ENCODE assay signal across 38 mouse cellular contexts in genomic region chr4:42922461-42922860, GRCm38 (mm10). TPM values are rescaled to one million over a fixed set of nuclear protein-coding genes. Genes with fewer than 3 reads are reported as not detected.
DNase-seq lines count a peak whose midpoint lies in the region; ATAC-seq and TF ChIP-seq lines count a peak whose summit lies in the region.
"Had no signal": no experiment of that assay in that cellular context is flagged by ENCODE, and none has a peak within 500 bp of the region (broad histone marks: within the 10 kb centered on the region; RNA-seq: fewer than 3 reads in every experiment).

No protein-coding gene starts in this region.

- no peaks in the 10 kb centered on the region for H3K36me3 ChIP-seq in stomach, postnatal 0 days (ENCODE audit: control insufficient read depth, insufficient read depth, low read length)
- H3K36me3 ChIP-seq: heart, embryonic 13.5 days; limb, embryonic 10.5 days; limb, embryonic 15.5 days; liver, embryonic 13.5 days had no signal

- intact Hi-C loops in heart, postnatal 14 days (cut with DNase I), result no loop called here

- H3K4me1 ChIP-seq in stomach, postnatal 0 days (replicated peaks; ENCODE audit: control insufficient read depth, insufficient read depth), result no peaks in the 10 kb centered on the region

- H3K27me3 ChIP-seq in stomach, postnatal 0 days (ENCODE audit: control insufficient read depth, insufficient read depth, low read length), result no peaks in the 10 kb centered on the region

- no peak overlapping the region for H3K4me2 ChIP-seq in stomach, postnatal 0 days (replicated peaks; ENCODE audit: low read depth)
- H3K4me2 ChIP-seq: heart, embryonic 13.5 days; limb, embryonic 15.5 days; liver, embryonic 13.5 days had no signal

- H3K4me3 ChIP-seq in layer of hippocampus, adult 2 months, result no peak overlapping the region
- H3K4me3 ChIP-seq in stomach, postnatal 0 days (ENCODE audit: low read depth, low read length), result no peak overlapping the region
- H3K4me3 ChIP-seq: erythroblast, embryonic 14.5 days; heart, embryonic 13.5 days; limb, embryonic 10.5 days; limb, embryonic 15.5 days; liver, embryonic 13.5 days; myocyte had no signal

- no peak for ATAC-seq in stomach, postnatal 0 days (ENCODE audit: low FRiP score, low TSS enrichment)
- ATAC-seq: lung, postnatal 0 days; midbrain, embryonic 16.5 days had no signal

- DNase-seq in heart, postnatal 4 days, result peak; percentile 2
- DNase-seq in heart, postnatal 14 days, result no peak
- DNase-seq in layer of hippocampus, adult 2 months (ENCODE audit: low spot score in 2 of 2), result no peak
- DNase-seq in layer of hippocampus, adult 9-11 months, result no peak
- peak; percentile 1 to 2 for DNase-seq in right cerebral cortex, adult 2 months (ENCODE audit: low spot score in 2 of 2)
- no peak for DNase-seq in right cerebral cortex, postnatal 4 days
- peak; percentile 9 for DNase-seq in stomach, postnatal 0 days (ENCODE audit: low spot score)
- DNase-seq in adrenal gland, adult 8-10 months, result no peak
- DNase-seq: adrenal gland, postnatal 36 days; B cell, adult 2 months; cerebellum, adult 18-20 months; cerebellum, postnatal 10 days; gastrocnemius, postnatal 25 days; heart, adult 18-20 months; heart, postnatal 10 days; kidney, adult 11 months; kidney, postnatal 25 days; liver, embryonic 13.5 days; lung, adult 18-20 months; thymus, postnatal 14 days had no signal

- H3K9ac ChIP-seq in stomach, postnatal 0 days (ENCODE audit: low read length), result no peak overlapping the region
- H3K9ac ChIP-seq: heart, embryonic 13.5 days; limb, embryonic 15.5 days; liver, embryonic 13.5 days had no signal

- H3K9me3 ChIP-seq in stomach, postnatal 0 days (ENCODE audit: control insufficient read depth, low read length), result no peaks in the 10 kb centered on the region
- H3K9me3 ChIP-seq: heart, embryonic 13.5 days; limb, embryonic 10.5 days; limb, embryonic 15.5 days; liver, embryonic 13.5 days had no signal

- H3K27ac ChIP-seq in layer of hippocampus, adult 2 months, result 0 out of 2 replicates have a peak overlapping the region, but pooled peaks have one; percentile 18
- no peak overlapping the region for H3K27ac ChIP-seq in stomach, postnatal 0 days (replicated peaks)
- H3K27ac ChIP-seq: heart, embryonic 13.5 days; limb, embryonic 10.5 days; limb, embryonic 15.5 days; liver, embryonic 13.5 days; macrophage had no signal

- 74% methylated on average over 8 of the region's 8 CpGs for WGBS in stomach, postnatal 0 days

- TF ChIP-seq EP300 in stomach, postnatal 0 days (optimal IDR thresholded peaks at IDR 0.05), result no peak

- no peak for TF ChIP-seq CTCF in layer of hippocampus, adult 2 months (conservative IDR thresholded peaks at IDR 0.05)
- no peak for TF ChIP-seq CTCF in stomach, postnatal 0 days (IDR thresholded peaks at IDR 0.05; ENCODE audit: low read depth)

RNA-seq across cellular contexts. Expression of gene Phf24, which starts 6.0 kb away (rescaled TPM):
- 10 to 100 TPM; 15.2 to 23.1 TPM for total RNA-seq in heart, postnatal 4 days (2021)
- total RNA-seq in heart, postnatal 14 days (2021), result 1 to 10 TPM; 6.0 to 8.4 TPM
- total RNA-seq in layer of hippocampus, adult 2 months (2021), result 100 to 1,000 TPM; 154 to 155 TPM
- polyA plus RNA-seq in stomach, postnatal 0 days (2015; fragmentation: Nextera tagmentation; extraction: Ambion mirVana), result 6.1 and 6.5 TPM in 2 replicates
- 1 to 10 TPM; 3.1 to 4.5 (median 3.8) TPM for total RNA-seq in adrenal gland, adult 8-10 months (2022)
- total RNA-seq: megakaryocyte-erythroid progenitor cell, adult 5-6 weeks; neutrophil, adult 5-6 weeks had no signal
- polyA plus RNA-seq: erythroblast, embryonic 14.5 days; limb, embryonic 10.5 days; macrophage; myocyte had no signal

RNA-seq across cellular contexts. Expression of gene Dnajb5, which starts 27.2 kb away (rescaled TPM):
- 10 to 100 TPM; 82.4 to 91.9 TPM for total RNA-seq in heart, postnatal 4 days (2021)
- 10 to 100 TPM; 68.7 to 78.0 TPM for total RNA-seq in heart, postnatal 14 days (2021)
- 100 to 1,000 TPM; 187 to 211 TPM for total RNA-seq in layer of hippocampus, adult 2 months (2021)
- 9.0 and 9.4 TPM in 2 replicates for polyA plus RNA-seq in stomach, postnatal 0 days (2015; fragmentation: Nextera tagmentation; extraction: Ambion mirVana)
- total RNA-seq in adrenal gland, adult 8-10 months (2022), result 10 to 100 TPM; 12.9 to 20.5 (median 18.2) TPM
- polyA plus RNA-seq: erythroblast, embryonic 14.5 days had no signal

RNA-seq across cellular contexts. Expression of gene 1700022I11Rik, which starts 46.9 kb away (rescaled TPM):
- total RNA-seq in heart, postnatal 4 days (2021), result not detected
- not detected for total RNA-seq in heart, postnatal 14 days (2021)
- not detected for total RNA-seq in layer of hippocampus, adult 2 months (2021)
- 0.41 and 0.46 TPM in 2 replicates for polyA plus RNA-seq in stomach, postnatal 0 days (2015; fragmentation: Nextera tagmentation; extraction: Ambion mirVana)
- total RNA-seq in adrenal gland, adult 8-10 months (2022), result not detected
- total RNA-seq: adrenal gland, adult 18-20 months; adrenal gland, postnatal 36 days; gastrocnemius, adult 18-20 months; gastrocnemius, postnatal 25 days; heart, adult 18-20 months; heart, postnatal 10 days; layer of hippocampus, adult 18-20 months; layer of hippocampus, postnatal 25 days; left cerebral cortex, postnatal 10 days had no signal
- polyA plus RNA-seq: brain, embryonic 14.5 days; erythroblast, embryonic 14.5 days; urinary bladder, adult 2 months had no signal

RNA-seq across cellular contexts. Expression of gene Fam205c, which starts 48.4 kb away (rescaled TPM):
- total RNA-seq in heart, postnatal 4 days (2021), result 1 to 10 TPM; 1.3 TPM
- 1 to 10 TPM; 4.0 to 4.1 TPM for total RNA-seq in heart, postnatal 14 days (2021)
- under 1 TPM; 0.42 to 0.51 TPM for total RNA-seq in layer of hippocampus, adult 2 months (2021)
- polyA plus RNA-seq in stomach, postnatal 0 days (2015; fragmentation: Nextera tagmentation; extraction: Ambion mirVana), result 0.11 TPM in 2 replicates
- total RNA-seq in adrenal gland, adult 8-10 months (2022), result not detected
- total RNA-seq: adrenal gland, postnatal 36 days; common myeloid progenitor, adult 5-6 weeks; megakaryocyte-erythroid progenitor cell, adult 5-6 weeks; neutrophil, adult 5-6 weeks had no signal
- polyA plus RNA-seq: brain, embryonic 14.5 days; erythroblast, embryonic 14.5 days; limb, embryonic 15.5 days; lung, postnatal 0 days; macrophage; myocyte; urinary bladder, adult 2 months had no signal

Comparison
In these comparisons a context has a peak if more than half of its experiments do, and no peak if none do; other contexts are left out.
1. DNase-seq: peak in heart, postnatal 4 days (single experiment), right cerebral cortex, adult 2 months (2 of 2) and stomach, postnatal 0 days (single experiment); none in heart, postnatal 14 days (0 of 2), layer of hippocampus, adult 2 months (0 of 2), layer of hippocampus, adult 9-11 months (single experiment), right cerebral cortex, postnatal 4 days (single experiment) and adrenal gland, adult 8-10 months (single experiment).
2. RNA of gene Phf24, which starts 6.0 kb away (total RNA-seq): 154 to 155 TPM in layer of hippocampus, adult 2 months; 15.2 to 23.1 TPM in heart, postnatal 4 days, 6.0 to 8.4 TPM in heart, postnatal 14 days and 3.1 to 4.5 TPM in adrenal gland, adult 8-10 months; every median in the first group is over 4 times any median in the second.